Mouse (Mus musculus) MN1 (cell line): ENCODE results near the gene Filip1.
"Not testable (repeated sequence)": the region's sequence is repeated elsewhere in the genome, so short reads cannot be mapped to it uniquely, and the experiment has no call there.

ENCODE experiments used
- DNase-seq: peaks from one replicate; pipeline ENCODE4 v3.0.0-alpha.2; 2016; ENCODE audit warnings: low spot score

Filip1 gene

DNA sequence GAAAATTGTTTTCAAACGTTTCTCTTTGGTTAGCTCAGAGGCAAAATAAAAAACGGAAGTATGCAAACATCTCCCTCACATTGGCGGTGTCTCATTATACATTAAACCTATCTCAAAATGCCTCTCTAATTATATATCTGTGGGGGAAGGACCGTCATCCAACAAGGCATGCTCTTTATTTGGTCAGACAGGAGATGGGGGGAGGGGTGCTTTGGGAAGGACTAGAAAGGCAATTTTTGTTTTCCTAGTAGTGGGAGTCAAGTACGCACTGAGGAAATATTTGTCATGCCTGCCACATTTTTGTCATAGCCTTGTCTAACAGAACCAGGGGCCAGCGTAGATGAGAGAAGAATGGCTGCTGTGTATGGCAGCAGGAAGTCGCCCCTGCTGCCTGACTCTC is at the start of gene Filip1:
Filip1 (minus strand) TSS at position 101 of the 400 bp plus-strand sequence.
- DNase-seq = no peak

- DNase-seq = no peak
These were observed 45.0 kb upstream of the Filip1 start for GRCm38 (mm10) chr9:80057690-80058089.

DNA sequence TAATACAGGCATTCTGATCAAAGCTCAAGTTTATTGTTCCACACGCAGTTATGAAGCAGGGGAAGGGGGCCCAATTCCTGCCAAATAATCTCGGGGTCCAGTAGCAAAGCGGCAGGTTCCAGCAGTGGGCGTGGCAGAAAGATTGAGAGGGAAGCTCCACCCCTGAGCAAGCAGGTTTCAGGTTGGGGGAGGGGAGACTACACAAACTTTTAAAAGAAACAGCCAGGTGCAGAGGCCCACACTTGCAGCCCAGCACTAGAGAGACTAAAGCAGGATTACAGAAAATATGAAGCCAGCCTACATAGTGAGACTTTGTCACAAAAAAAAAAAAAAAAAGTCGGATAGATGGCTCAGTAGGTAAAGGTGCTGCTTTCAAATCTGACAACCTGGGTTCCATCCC is 40.3 kb upstream of the Filip1 start:
- no peak for DNase-seq

DNA sequence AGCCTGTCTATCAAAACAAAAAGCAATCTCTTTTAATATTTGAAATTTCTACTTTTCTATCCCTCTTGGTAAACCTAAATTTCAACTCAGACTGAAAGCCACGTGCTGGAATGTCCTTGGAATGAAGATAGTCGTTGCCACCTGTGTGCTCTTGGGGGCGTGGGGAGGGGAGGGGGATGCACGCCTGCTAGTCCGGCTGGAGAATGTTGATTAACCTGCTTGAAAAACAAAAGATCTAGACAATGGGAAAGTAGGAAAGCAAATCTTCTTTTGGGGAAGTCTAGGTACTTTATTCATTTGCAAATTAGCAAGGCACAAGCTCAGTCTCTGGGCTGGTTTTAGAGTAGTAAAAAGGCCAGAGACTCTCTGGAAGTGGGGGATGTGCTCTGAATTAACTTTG is 36.6 kb upstream of the Filip1 start:
- not testable (repeated sequence) for DNase-seq

GRCm38 (mm10) chr9:80044301-80044700 is 31.6 kb upstream of the Filip1 start:
- DNase-seq = not testable (repeated sequence)

- no peak for DNase-seq
These were observed 26.7 kb upstream of the Filip1 start for GRCm38 (mm10) chr9:80039296-80039815.

- no peak for DNase-seq
These were observed 25.3 kb upstream of the Filip1 start for GRCm38 (mm10) chr9:80037997-80038383.

DNA sequence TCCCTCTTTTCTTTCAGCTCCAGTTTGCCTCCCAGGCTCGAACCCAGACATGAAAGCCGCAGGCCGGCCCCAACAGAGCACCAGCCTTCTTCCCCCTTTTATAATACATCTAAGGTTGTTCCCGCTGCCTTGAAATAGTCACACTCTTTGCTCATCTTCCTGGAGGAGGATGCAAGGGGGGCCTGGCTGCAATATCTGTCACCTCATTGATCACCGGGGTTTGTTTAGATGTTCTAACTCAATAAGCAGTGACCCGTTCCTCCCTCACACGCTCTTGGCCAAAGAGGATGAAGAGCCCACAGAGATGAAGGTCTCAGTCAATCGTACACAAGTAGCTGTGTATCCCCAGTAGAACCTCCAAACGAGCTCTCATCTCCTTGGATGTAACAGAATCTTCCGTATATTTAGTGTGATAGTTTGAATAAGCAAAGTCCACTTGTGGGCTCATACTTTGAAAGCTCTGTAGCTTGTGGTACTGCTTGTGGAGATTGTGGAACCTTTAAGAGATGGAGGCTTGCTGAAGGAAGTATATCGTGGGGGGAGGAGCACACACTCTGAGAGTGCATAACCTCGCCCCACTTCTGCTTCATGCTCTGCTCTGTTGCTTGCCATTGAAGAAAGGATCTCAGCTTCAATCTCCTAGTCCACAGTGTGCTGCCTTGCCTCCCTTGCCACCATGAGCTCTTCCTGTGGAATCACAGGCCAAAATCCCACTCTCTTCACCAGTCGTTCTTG is 24.8 kb upstream of the Filip1 start:
- DNase-seq = no peak

DNA sequence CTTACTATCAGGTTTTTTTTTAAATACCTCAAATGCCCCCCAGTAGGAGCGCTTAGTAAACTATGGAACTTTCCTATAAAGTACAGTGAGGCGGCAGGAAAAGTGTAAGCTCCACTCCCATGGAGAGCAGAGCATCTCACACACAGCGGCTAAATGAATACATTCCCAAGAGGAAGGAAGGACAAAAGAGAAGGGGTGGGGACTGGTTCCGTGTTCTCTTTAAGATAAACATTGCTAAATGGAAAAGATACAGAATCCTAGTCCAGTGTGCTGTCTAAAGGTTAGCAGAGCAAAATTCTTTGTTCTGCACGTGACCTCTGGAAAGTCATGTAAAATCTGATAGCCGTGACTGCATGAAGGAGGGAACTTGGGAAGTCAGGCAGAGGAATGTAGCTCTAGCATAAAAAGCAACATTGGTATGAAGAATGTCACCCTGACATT is 13.9 kb upstream of the Filip1 start:
- no peak for DNase-seq

DNA sequence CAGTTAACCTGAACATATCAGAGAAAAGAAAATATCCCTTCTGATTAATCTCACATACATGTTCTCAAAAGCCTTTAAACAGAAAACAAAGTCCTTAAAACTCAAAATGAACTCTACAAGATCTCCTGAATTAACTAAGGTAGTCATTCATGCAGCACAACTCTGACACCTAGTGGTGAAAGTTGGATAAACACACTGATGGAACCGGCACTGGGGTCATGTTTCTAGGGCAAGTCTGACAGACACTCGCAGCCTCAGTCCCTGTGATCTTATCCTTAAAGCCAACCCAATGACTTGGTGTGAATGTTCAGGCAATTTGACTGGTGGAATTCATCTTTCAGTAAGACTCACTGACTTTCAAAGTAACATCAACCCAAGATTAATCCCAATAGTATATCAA is 13.4 kb upstream of the Filip1 start:
- peak; percentile 80 for DNase-seq

DNA sequence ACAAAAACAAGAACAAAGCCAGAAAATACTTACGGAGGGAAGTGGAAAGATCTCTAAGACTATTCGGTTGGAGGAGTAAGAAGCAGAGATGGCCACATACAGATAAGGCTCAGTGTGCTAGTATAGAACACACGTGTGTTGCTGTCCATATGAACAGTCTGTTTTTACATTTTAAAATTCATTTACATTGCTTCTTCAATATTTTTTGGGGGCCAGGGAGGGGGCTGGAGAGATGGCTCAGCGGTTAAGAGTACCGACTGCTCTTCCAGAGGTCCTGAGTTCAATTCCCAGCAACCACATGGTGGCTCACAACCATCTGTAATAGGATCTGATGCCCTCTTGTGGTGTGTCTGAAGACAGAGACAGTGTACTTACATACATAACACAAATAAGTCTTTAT is 12.7 kb upstream of the Filip1 start:
- not testable (repeated sequence) for DNase-seq

- DNase-seq = peak; percentile 75
These were observed 10.2 kb upstream of the Filip1 start for GRCm38 (mm10) chr9:80022821-80023220.

- peak; percentile 48 for DNase-seq
These were observed 9.0 kb upstream of the Filip1 start for GRCm38 (mm10) chr9:80021648-80022047.

DNA sequence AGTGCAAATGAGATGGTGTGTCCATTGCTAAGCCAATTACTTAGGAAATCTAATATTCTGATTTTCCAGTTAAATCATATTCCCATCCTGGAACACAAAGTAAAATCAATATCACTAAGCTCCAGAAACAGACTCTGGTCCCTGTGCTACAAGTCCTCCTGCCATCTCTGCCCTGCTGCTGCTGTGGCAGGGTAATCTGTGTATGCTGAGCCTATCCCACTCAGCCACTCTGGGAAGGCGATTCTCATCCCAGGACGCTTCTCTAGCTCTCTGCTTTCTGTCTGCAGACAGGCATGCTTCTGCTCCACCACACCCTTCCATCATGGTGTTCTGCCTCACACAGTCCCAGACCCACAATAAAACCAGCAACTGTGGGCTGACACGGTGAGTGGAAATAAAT is 7.8 kb upstream of the Filip1 start:
- peak; percentile 56 for DNase-seq

GRCm38 (mm10) chr9:80012016-80012415 is 635 bp downstream of the Filip1 start:
- no peak for DNase-seq

DNA sequence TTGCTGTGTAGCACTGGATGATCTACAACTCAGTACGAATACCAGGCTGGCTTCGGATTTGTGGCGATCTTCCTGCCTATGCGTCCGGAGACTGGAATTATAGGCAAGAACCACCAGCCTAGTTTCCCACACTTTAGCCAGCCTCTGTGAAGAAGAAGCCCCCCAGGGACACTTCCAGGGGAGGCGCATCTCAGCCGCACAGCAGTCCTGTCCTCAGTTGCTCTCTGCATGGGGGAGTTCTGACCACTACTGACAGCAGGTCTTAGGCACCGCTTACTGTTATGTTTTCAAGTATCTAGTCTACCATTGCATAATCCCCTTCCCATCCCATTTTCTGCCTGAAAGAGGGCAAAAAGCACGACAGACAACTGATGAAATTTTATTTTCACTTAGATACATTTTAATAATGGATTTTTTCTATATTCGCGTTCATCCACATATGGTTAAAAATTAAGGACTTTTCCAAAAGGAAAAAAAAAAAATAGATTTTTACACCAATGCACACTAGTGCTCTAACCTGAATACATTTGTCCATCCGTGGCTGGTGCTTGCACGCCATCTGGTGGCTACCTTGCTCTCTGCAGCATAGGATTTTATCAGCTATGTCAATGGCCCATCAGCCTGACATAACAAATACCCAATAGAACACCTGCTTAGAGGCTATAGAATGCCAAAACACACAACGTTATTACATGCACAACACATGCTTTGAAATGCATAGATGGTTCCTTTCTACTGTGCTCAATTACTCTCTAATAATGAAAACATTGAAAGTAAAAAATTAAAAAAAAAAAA is 10.1 kb downstream of the Filip1 start:
- DNase-seq = peak; percentile 79

DNA sequence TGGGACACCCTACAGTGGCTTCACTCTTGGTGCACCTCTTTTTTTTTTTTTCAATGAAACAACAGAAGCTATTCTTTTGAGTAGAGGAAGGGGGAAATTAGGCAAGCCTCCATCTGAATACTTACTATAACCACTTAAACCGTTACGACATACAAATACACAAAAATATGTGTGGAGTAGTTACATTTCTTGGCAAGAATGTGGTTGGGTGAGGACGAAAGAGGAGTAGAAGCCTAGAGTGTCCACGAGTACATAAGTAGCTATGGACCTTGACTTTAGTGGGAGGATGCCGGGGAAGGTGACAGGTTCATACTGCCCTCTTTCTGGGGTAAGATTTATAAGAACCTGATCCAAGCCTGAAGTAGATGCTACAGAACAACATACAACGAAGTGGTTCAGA is 15.4 kb downstream of the Filip1 start:
- no peak for DNase-seq

- DNase-seq = no peak
These were observed 18.4 kb downstream of the Filip1 start for GRCm38 (mm10) chr9:79994296-79994695.

DNA sequence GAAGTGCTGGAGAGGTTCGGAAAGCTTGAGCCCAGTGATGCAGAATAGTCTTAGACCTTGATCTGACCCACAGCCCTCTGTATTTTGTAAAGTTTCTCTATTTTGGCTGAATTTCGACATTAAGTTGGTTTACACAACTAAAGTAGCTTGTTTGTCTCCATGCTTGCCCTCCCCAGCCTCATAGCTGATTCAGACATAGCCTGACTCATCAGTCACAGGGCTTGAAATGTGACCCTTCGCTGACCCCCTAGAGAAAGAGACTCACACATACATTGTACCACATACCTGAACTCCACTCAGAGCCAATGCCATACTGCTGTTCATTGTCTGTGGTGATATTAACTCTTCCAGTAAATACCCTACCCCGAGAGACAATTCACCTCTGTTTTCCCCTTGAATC is 19.6 kb downstream of the Filip1 start:
- no peak for DNase-seq

- DNase-seq = no peak
These were observed 22.1 kb downstream of the Filip1 start for GRCm38 (mm10) chr9:79990456-79991017.

DNA sequence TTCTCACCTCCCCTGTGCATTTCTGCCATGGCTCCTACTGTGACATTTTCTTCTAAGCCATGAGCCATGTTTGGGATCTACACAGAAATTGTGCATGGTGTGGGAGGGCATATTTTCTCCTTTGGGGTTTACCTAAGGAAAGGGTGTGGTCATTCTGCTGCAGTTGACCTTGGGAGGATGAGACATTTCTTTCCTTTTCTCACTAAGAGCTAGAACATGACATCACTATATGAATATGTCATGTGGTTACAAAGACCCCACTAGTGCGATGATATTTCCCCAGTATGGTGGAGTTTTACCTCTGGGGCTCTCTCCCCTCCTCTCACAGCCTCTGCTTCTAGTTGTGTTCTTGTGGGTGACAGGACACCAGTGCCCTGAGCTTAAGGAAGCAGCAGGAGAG is 22.9 kb downstream of the Filip1 start:
- no peak for DNase-seq

DNA sequence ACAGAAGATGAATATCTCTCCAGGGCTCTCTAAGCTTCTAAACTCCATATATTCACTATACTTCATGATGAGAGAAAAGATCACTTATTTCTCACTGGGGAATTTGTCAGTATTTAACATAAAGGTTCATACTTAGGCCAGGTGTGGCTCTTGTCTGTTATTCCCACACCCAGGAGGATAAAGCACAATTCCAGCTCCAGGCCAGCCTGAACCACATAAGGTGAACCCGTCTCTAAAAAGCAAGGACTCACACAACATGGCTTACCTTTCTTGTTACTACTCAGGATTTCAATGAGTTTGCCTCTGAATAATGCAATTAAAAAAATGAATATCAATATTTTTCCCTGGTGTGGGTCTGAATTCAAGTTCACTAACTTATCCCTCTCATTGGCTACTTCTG is 23.6 kb downstream of the Filip1 start:
- no peak for DNase-seq

GRCm38 (mm10) chr9:79983244-79983643 is 29.4 kb downstream of the Filip1 start:
- no peak for DNase-seq
